Mouse (Mus musculus): ENCODE results near the gene Mcu. TPM values are rescaled to one million over a fixed set of nuclear protein-coding genes. Genes with fewer than 3 reads are reported as not detected.
A peak's percentile ranks its signal among the peaks of the same experiment; 100 is the strongest.

Gene Mcu
- total RNA-seq, 2 experiments from 2014 or later, result 48.7 to 50.2 TPM

DNA sequence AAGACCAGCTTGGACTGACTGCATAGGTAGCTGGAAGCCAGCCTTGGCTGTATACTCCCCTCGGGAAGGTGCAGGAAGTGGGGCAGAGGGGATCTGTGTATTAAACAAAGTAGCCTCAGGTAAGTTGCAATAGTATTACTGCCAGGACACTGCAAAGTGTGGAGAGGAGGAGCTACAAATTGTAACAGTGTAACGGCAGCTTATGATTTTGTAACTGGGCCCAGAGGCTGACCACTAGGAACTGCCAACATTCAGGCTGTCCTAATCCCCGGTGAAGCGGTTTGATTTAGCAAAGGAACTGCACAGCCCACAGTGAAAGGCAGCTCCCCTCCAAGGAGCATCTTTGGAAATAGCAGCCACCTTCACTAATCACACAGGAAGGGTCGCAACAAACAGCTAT, 3.2 kb downstream of the Mcu start:
- no peak for DNase-seq

DNA sequence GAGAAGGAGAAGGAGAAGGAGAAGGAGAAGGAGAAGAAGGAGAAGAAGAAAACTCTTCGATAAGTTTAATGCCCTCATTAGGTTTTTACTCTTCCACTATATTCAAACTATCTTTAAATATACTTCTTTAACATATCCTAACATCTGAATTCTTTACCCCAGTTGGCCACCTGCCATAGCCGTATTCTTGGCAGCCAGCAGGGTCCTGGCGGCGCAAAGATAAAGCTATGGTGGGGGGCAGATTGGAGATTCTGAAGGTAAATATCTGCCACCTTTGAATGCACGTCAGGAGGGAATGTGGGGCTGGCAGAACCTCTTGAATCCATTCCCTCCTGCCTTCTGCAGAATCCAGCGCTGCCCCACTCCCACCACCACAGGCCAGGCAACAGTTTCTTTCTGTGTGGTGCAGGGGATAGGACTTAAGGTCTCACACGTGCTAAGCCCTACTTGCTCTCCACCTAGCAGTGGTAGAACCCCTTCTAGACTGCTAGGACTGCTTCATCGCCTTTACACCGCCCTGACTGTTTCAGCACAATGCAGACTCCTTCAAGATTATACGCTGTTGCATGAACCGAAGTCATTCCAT, 11.5 kb downstream of the Mcu start:
- no peak for DNase-seq

DNA sequence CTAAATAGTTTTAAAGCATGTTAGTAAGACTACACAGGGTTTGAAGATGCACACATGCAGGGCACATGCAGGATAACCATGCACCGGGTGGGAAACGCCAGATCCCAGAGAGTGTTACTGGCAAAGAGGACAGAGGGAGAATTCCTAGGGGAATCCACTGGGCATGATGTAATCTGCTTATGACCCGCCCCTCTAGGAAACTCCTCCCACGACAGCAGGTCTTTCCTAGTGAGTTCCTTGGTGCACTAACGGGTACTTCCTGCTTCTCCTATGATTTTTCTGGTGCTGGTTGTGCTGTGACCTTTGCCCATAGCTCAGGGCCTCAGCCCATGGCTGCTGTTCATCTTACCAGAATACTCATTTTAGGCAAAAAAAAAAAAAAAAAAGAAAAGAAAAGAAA, 12.6 kb downstream of the Mcu start:
- DNase-seq, result no peak

DNA sequence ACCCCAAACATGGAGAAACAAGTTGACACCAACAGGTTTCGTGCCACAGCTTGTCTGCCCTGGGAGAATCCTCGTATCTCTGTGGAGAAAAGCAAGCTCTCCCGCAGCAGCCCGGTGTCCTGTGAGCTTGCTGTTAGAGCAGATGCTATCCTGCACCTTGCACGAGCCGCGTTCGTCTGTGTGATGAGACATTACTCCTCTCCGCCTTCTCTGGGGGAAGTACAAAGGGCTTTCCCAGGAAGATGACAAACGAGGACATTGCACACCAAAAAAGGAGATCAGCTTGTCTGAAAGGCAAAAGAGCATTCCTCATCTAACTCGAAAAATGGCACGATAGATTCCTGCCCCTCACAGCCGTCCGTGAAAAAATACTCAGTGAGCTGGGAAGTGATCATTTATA, 13.6 kb downstream of the Mcu start:
- DNase-seq, result no peak

DNA sequence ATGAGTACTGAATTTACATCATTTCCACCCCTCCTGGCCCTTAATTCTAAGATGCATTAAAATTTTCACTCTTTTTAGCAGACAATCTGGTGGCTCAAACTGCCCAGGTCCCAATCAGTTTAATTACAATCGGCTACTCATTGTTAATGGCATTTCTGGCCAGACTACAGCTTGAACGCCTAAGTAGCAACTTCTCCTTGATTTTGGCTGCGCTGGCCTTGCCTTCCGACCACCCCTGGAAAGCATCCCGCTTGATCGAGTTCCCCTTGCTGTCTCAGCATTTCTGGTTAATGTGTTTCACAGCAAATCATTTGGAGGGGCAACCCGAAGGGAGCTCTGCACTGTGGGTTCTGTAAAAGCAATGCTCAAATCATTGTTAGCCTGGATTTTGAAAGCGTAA, 14.4 kb downstream of the Mcu start:
- no peak for DNase-seq

DNA sequence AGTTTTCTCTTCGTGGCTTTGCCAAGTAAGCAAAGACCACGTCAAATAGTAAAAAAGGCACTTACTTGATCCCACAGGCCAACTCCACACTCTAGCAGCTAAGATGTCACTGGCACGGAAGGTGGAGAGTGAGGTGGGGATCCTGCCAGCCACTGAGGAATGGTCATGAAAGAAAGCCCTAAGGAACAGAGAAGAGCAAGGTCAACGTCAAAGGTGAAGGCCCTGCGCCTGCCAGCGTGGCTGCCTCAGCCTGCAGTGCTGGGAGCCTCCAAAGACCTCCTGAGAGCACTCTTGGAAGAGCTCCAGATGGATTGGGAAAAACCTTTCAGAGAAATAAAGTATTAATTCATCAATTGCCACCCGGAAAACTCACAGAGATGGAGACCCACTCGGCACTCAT, 16.0 kb downstream of the Mcu start:
- no peak for DNase-seq

DNA sequence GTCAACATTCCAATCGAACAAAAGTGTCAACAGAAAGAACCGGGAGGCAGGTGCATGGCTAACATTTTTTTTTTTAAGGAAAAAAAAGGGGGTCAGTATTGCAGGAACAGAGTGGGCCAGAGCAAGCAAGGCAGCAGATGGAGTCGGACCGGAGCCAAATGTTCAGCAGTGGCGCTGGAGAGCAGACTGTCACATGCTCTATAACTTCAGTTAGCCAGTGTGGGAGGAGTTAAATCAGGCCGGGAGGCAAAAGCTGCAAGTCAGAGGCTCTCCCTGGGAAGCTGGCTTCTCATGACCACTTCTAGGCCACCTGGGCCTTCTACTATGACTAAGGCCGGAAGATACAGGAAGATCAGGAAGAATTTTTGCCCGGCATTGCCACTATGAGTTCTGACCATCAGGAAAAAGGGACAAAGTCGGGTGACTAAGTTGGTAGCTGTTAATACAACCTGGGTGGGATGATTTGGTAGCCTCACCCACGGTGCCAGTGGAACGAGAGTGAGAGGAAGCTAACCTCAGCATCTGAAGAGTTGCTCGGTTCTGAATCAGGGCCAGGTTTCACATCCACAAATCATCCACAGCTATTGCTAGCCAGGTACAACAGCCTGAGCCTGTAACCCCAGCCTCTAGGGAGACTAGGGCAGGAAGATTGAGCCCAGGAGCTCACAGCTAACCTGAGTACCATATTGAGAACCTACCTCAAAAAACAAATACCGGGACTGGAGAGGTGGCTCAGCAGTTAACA, 22.5 kb downstream of the Mcu start:
- peak in 1 of 2 experiments; percentile 62 for DNase-seq

DNA sequence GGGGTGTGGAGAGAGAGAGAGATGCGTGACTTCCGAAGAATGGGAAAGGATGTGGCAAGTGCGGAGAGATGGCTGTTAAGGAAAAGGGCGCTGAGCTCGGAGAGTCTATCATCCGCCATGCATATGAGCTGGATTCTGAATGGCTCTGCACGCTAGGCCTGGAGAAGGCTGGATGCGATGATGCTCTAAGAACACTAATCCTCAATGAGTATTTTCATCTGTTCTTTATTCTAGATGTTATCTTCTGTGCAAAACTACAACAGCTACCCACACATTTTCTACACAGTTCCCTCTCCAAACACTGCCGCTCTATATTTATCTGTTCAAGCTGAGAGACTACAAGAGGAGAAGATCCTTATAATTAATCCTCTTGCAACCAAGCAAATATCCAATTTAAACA, 25.9 kb downstream of the Mcu start:
- DNase-seq, result no peak

DNA sequence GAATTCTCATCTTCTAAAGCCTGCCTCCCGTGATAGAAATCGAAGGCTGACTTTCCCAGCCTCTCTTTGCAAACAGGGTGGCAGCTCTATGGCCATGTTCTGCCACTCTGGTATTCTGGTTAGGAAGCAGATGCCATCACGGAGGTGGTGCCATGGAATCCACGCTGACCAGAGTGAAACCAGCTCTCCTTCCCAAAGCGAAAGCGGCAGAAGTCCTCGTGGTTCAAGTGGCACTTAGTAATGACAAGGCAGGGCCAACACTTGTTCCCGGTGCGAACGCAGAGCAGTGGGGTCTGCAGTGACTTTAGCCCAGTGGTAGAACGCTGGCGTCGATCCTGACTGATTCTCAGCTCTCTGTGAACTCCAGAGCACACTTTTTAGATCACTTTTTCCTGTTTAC, 26.6 kb downstream of the Mcu start:
- DNase-seq, result no peak

DNA sequence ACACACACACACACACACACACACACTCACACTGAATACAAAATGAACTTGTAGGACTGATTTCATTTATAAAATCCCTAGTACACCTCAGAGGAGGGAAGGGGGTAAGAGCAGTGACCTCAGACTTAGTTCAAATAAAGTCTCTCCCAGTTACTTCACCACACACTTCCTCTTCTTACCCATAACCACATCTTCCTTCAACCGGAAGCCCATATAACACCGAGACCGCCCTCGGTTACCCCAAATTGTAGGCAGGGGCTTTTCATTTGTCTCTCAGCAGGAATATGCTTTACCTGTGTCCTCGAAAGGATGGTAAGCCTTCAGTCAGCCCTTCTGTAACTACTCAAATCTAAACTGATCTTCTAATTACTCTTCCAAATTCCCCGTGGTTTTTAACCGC, 27.1 kb downstream of the Mcu start:
- DNase-seq, result no peak

DNA sequence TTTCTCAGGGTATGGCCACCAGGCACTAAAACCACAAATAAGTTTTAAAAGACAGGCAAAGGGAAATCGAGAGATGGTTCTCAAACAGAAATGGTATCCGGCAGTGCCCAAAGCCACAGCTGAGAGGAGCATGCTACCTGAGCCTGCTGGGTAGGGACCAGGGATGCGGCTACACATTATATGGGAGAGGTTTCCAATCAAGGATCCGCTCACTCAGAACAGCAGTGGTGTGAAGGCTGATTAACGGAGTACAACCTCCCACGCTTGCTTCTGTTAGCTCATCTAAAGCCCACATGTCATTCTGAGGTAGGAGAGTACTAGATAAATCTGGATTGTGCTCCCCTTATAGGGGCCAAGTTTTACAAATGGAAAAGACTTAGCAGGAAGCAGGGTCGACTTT, 28.4 kb downstream of the Mcu start:
- no peak for DNase-seq

DNA sequence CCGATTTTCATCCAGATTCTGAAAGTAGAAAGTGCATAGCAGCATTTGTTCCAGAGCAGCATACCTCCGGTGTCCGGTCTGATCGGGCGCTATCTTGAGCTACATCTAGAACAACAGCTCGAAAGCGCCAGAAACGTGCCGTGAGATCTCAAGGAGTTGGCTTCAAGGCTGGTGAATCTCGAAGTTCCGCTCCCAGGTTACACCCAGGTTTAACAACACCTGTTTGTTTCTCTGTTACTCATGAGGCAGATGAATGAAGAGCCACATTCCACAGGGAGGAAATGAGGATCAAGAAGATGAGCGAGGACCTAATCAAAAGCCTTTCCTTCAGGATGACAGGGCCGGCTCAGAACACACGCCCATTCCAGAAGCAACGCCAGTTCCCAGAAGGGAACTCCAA, 29.7 kb downstream of the Mcu start:
- no peak for DNase-seq

DNA sequence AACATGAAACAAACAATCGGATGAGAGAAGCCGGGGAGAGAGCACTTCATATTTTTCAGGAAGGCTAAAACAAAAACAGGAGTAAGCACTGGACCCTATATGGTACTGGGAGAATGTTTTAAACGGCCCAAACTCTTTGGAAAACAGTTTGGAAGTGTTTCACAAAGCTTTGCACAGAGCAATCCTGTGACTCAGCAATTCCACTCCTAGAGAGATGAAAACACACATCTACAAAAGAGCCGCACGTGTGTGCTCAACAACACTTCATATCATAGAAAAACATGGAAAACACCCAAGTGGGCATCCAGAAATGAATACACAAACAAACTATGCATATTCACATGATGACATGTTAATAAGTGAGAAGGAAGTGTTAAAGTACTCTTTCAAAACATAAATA, 30.9 kb downstream of the Mcu start:
- no peak for DNase-seq

DNA sequence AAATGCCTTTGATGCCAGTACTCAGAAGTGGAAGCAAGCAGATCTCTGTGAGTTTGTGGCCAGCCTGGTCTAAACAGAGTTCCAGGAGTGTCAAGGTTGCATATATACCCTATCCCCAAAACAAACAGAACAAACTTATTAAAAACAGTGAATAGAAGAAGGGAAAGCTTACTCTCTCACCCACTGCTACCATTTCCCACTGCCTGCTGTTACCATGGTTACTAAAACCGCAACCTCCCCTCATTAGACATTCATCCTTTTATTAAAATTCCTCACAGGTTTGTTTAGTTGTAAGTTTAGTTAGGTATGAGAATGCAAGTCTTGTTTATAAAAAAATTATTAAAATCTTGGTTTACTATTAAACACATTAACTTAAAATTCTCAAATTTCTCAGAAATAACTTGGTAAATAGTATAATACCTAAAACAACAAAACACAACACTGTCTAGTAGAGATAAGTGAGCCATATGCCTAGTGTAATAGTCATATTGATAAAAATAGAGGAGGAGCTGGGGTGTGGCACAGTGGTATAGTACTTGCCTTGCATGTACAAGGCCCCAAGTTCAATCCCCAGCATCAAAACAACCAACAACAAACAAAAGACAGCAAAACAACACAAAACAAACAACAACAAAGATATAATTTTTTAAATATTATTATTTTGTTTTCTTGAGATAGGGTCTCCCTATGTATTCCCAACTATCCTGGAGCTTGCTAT, 34.5 kb downstream of the Mcu start:
- no peak for DNase-seq

DNA sequence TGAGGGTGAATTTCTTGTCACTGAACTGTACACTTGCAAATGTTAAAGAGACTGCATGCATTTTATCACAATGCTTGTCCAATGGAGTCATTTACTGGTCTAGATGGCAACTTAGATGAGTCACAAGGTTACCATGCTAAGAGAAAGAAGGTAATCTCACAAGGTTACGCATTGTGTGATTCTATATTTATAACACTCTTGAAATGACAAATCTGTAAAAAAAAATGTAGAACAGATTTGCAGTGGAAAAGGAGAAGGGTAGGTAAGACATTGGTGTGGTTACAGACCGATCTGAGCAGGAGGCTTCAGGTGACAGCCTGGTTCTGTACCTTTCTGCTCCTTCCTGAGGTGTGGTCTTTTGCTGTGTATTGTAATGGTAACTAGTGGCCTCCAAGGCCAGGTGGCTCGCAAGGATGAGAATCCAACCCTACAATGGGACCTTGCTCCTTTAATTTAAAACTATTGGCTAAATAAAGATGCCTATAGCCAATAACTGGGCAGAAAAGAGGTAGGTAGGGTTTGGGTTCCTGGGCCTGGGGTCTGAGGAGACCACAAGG, 35.8 kb downstream of the Mcu start:
- no peak for DNase-seq

DNA sequence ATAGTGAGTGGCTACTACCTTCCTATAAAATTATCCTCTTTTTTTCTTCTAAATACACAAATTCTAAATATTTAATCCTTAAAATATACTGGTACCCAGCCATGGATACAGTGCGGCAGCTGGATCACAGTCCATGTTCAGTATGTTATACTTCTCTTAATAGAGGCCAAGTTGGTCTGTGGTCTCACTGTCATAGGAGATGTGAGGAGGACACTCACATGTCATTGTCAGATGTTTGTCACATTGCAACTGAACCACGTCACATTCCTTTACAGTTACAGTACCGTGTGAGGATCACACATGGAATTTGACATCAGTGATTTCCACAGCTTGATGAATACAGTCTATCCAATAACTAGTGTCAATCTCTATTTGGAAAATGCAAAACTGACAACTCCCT, 36.8 kb downstream of the Mcu start:
- no peak for DNase-seq

DNA sequence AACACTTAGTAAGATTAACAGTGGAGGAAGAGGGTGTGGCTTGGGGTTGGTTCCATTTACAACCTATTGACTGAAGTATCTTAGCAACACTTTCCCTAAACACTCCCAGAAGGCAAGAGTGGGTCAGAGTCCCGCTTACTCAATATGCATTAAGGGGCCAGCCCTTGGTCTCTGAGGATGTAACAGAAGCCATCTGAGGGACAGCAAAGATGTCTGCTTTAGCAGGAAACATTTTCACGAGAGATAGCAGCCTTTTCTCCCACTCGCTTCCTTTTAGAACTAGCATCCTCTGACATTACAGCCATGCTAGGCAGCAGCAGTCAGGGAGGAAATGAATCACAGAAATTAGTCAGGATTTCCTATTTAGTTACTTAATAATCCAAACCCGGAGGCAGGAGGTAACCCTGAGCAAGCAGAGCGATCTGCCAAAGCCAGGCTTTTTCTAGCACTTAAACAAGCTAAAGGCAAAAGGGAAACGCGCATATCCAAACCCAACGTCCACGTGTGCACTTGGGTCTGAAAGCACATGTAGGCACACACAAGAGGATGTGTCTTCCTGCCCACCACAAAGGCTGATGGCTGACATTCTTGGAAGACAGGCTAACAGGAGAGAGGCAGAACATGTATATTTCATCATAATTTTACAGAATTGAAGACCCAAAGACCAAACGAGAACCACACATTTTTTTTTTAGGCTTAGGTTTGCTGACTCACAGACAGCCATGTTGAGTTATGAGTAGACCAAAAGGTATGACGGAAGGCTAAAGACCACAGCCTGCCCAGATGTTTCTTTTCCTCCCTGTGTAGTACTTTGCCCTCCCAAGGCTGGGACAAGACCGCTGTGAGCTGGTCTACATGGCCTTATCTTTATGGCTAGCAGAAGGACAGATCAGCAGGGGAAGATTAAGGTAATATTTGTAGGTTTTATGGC, 38.4 kb downstream of the Mcu start:
- DNase-seq, result no peak

DNA sequence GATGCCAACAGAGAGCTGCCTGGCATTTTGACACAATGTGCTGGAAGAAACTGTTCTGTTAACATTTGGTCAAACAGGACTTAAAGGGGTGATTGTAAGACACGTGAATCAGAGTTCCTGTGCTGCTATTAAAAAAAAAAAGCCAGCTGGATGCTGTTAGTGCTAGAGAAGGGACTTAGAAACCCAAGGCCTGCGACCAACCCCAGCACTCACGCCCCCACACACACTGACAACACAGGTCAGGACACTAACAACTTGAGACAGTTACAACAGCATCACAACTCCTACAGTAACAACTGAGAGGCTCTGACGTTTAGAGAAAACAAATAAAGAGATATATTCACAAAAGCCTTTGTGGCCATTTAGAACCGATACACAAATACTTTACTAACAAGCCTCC, 40.2 kb downstream of the Mcu start:
- DNase-seq, result no peak

DNA sequence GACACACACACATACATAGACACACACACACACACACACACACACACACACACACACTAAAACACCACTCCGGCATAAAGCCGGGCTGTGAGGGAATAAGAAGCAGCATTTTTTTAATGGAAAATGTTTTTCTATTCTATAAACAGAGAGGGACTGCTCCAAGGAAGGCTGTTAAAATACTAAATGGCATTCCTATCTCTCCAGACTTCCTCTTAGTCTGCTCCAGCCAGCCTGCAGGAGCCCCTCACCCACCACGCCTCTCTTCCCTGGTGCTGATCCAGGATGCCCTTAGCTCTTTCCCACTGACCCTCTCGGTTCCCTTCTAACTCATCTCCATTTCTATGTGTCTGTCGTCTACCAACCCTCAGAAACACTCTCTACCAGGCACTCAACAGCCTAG, 44.5 kb downstream of the Mcu start:
- DNase-seq, result no peak

DNA sequence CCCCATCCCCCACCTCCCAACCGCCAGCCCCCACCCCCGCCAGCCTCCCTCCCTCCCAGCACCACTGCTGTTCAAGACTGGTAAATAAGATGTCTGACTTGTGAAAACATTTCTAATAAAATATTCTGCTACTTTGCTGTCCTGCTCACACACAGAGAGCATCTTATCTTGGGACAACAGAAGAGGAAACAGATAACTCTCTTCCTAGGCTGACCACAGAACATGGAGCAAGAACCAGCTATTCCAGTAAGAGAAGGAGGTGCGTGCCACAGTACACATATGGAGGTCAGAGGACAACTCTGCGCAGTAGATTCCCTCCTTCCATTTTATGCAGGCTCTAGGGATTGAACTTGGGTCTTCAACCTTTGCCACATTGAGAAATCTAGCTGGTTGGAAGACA, 45.2 kb downstream of the Mcu start:
- no peak for DNase-seq

DNA sequence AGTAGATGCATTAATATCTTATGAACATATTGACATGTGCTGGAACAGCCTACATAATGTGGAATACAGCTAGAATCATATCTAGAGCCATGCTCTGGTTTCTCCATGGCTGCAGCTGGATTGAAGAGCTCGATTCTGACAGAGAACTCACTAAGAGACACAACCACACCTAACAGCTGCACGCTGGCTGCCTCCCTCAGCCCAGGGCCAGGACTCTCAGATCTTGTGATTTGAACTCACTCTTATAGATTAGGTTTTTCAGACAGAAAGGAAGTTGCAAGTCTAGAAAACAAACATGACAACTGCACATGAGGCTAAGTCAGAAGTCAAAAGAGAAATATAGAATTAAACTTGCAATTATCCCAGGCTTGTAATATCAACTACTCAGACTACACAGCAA, 45.7 kb downstream of the Mcu start:
- DNase-seq, result no peak

DNA sequence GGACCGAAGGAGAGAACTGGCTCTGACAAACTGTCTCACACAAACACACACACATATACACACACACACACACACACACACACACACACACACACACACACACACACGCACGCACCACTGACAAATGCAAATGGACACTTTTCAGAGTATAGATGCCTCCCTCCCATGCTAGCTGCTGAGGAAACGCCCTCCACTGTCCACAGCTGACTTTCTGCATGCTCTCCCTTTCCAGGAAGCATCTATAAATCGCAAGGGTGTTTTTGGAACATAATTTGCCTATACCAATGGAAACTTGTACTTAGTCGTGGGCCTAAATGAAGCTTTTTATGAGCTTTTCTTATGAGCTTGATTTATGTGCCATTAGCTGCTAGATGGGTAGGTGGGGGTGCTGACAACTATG, 46.1 kb downstream of the Mcu start:
- no peak for DNase-seq

DNA sequence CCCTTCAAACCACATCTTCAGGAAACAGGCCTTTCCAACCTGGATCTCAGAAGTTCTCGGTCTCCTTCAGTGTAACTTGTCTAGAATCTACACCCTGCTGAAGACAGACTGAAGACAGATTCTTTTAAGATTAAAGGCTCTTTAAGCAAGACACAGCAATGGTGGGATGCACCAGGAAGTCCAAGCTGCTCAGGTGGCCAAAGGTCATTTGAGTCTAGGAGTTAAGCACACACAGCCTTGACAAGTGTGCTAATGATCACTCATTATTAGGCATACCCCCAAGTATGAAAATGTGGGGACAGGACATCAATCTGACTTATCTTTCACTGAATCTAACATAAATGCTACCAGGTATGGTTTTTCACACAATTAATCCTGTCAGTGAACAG, 47.0 kb downstream of the Mcu start:
- DNase-seq, result no peak

All from layer of hippocampus, postnatal 36 days (tissue).